Comparison of ENCODE assay signal across 10 mouse cellular contexts in the genomic region with DNA sequence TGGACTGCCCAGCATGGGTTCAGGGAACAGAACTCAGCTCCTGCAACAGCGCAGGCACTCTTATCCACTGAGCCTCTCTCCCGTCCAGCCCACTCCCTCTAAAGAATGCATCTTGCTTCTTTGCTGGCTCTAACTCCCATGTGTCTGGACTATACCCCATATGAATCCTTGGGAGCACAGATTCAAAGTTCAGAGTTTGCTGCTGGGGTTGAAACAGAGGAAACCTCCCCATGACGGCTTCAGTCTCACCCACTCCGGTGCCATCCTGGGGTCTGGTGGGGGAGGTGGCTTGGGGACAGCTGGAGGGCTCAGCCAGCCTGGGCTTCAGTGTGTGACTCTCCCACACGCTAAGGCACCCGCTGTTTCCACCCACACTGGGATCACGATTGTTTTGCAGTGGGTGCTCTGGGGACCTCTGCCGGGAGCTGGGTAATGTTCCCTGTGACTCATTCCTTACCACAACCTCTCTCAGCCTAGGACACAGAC. TPM values are rescaled to one million over a fixed set of nuclear protein-coding genes. Genes with fewer than 3 reads are reported as not detected.
DNase-seq lines count a peak whose midpoint lies in the region; ATAC-seq and TF ChIP-seq lines count a peak whose summit lies in the region.
"Had no signal": no experiment of that assay in that cellular context is flagged by ENCODE, and none has a peak within 500 bp of the region (broad histone marks: within the 10 kb centered on the region; RNA-seq: fewer than 3 reads in every experiment).

No protein-coding gene starts in this region.

- peak overlapping the region; percentile 62 for H3K27ac ChIP-seq in cerebellum, adult 2 months (ENCODE audit: insufficient read depth, low read length)
- H3K27ac ChIP-seq: limb, embryonic 13.5 days; neural tube, embryonic 13.5 days had no signal

- H3K4me3 ChIP-seq in cerebellum, adult 2 months (replicated peaks; ENCODE audit: insufficient read depth, low read depth, low read length), result no peak overlapping the region
- H3K4me3 ChIP-seq: limb, embryonic 13.5 days; neural tube, embryonic 13.5 days had no signal

- TF ChIP-seq POLR2A in cerebellum, adult 2 months (IDR thresholded peaks at IDR 0.05; ENCODE audit: borderline replicate concordance, insufficient read depth, low read length), result no peak

- ATAC-seq in granulocyte monocyte progenitor cell, adult 5-6 weeks (replicated peaks; ENCODE audit: poor library complexity, severe bottlenecking), result no peak

- peaks cover 47% of the 10 kb centered on the region for H3K4me1 ChIP-seq in cerebellum, adult 2 months (ENCODE audit: control insufficient read depth, insufficient read depth, low read length)

- WGBS in cerebellum, adult 2 months, result 19% methylated on average over 8 of the region's 8 CpGs

- no peaks in the 10 kb centered on the region for H3K27me3 ChIP-seq in cerebellum, adult 2 months (ENCODE audit: control insufficient read depth, insufficient read depth, low read length)
- H3K27me3 ChIP-seq: limb, embryonic 13.5 days; neural tube, embryonic 13.5 days had no signal

- TF ChIP-seq CTCF in cerebellum, adult 2 months (IDR thresholded peaks at IDR 0.05; ENCODE audit: borderline replicate concordance, insufficient read depth, low read depth, low read length), result 0 out of 2 replicates have a peak, but pooled peaks have one; percentile 9

- DNase-seq in cerebellum, adult 2 months, result peak; percentile 50 to 57
- no peak for DNase-seq in cerebellum, postnatal 14 days
- peak; percentile 37 for DNase-seq in 3T3-L1 (ENCODE audit: low read depth, low spot score)
- peak; percentile 40 to 46 for DNase-seq in frontal cortex, postnatal 25 days (ENCODE audit: low spot score in 2 of 2)
- peak; percentile 76 to 79 for DNase-seq in layer of hippocampus, postnatal 36 days
- no peak for DNase-seq in spleen, postnatal 36 days (ENCODE audit: low spot score in 2 of 2)
- DNase-seq in heart, adult 8-10 months (ENCODE audit: low spot score), result no peak

RNA-seq across cellular contexts. Expression of a gene that starts 39.2 kb away (rescaled TPM):
- polyA plus RNA-seq in cerebellum, adult 2 months (2012; rRNA removed), result 330 and 333 TPM in 2 replicates
- total RNA-seq in layer of hippocampus, postnatal 36 days (2021), result 100 to 1,000 TPM; 295 to 348 TPM
- total RNA-seq in heart, adult 8-10 months (2022), result 1 to 10 TPM in 2 of 4 experiments, under 1 TPM in 2; 0.49 to 1.1 (median 0.78) TPM
- not detected in 2 replicates for total RNA-seq in granulocyte monocyte progenitor cell, adult 5-6 weeks (2014; fragmentation: Nextera tagmentation)
- total RNA-seq in granulocyte monocyte progenitor cell, adult 5-6 weeks (2017), result not detected in 2 replicates

RNA-seq across cellular contexts. Expression of a gene that starts 55.2 kb away (rescaled TPM):
- polyA plus RNA-seq in cerebellum, adult 2 months (2012; rRNA removed), result 29.5 and 29.7 TPM in 2 replicates
- 10 to 100 TPM in 1 of 2 experiments, 1 to 10 TPM in 1; 9.7 to 11.4 TPM for total RNA-seq in layer of hippocampus, postnatal 36 days (2021)
- 10 to 100 TPM; 30.4 to 74.1 (median 46.7) TPM for total RNA-seq in heart, adult 8-10 months (2022)
- total RNA-seq in granulocyte monocyte progenitor cell, adult 5-6 weeks (2014; fragmentation: Nextera tagmentation), result 5.2 and 7.5 TPM in 2 replicates
- total RNA-seq in granulocyte monocyte progenitor cell, adult 5-6 weeks (2017), result 10.3 and 11.0 TPM in 2 replicates

Comparison
In these comparisons a context has a peak if more than half of its experiments do, and no peak if none do; other contexts are left out.
1. DNase-seq: peak in cerebellum, adult 2 months (2 of 2), 3T3-L1 (single experiment), frontal cortex, postnatal 25 days (2 of 2) and layer of hippocampus, postnatal 36 days (2 of 2); none in cerebellum, postnatal 14 days (0 of 2), spleen, postnatal 36 days (0 of 2) and heart, adult 8-10 months (single experiment).
2. RNA of a gene that starts 39.2 kb away (total RNA-seq): 295 to 348 TPM in layer of hippocampus, postnatal 36 days; 0.49 to 1.1 TPM in heart, adult 8-10 months and not detected in granulocyte monocyte progenitor cell, adult 5-6 weeks; every median in the first group is over 100 times any median in the second.